Mouse (Mus musculus): ENCODE measurements around the gene Rbfox3.

- TF ChIP-seq POLR2A (IDR thresholded peaks at IDR 0.05; ENCODE audit: borderline replicate concordance, insufficient read depth, low read length) (no peak), CTCF (IDR thresholded peaks at IDR 0.05; ENCODE audit: borderline replicate concordance, insufficient read depth, low read depth, low read length) (no peak)
Measured at GRCm38 (mm10) chr11:118546269-118546668, 365.1 kb downstream of the Rbfox3 start.
